Mouse (Mus musculus) embryonic facial prominence, embryonic 14.5 days (tissue): ENCODE measurements around the gene Dnttip1. TPM values are rescaled to one million over a fixed set of nuclear protein-coding genes. Genes with fewer than 3 reads are reported as not detected.

Source experiments
- ATAC-seq: fragments of 200-750 bp; cut with Nextera tagmentation; 2 replicates; pipeline ENCODE4 v1.8.0; 2017; ENCODE audit warnings: low read depth, moderate number of reproducible peaks, moderate TSS enrichment
- DNase-seq: peaks from one replicate; pipeline ENCODE4 v3.0.0-alpha.2; 2015; ENCODE audit warnings: low spot score
- H3K27ac ChIP-seq: fragments of 300-500 bp; sonication (generic); replicated peaks from 2 replicates; pipeline ENCODE4 v1.5.1; 2014; ENCODE audit warnings: low read depth, mild to moderate bottlenecking, low read length, moderate library complexity
- H3K27me3 ChIP-seq: fragments of 300-500 bp; sonication (generic); replicated peaks from 2 replicates; pipeline ENCODE4 v1.6.1; 2014; ENCODE audit warnings: low read length; ENCODE audit not compliant: control insufficient read depth, insufficient read depth
- H3K36me3 ChIP-seq: fragments of 300-500 bp; sonication (generic); 2 replicates; pipeline ENCODE4 v1.6.1; 2014; ENCODE audit warnings: low read length, mixed read lengths; ENCODE audit not compliant: control insufficient read depth, insufficient read depth
- H3K4me1 ChIP-seq: fragments of 300-500 bp; sonication (generic); 2 replicates; pipeline ENCODE4 v1.6.1; 2014; ENCODE audit warnings: antibody characterized with exemption, low read length; ENCODE audit not compliant: control insufficient read depth, insufficient read depth
- H3K4me2 ChIP-seq: fragments of 300-500 bp; sonication (generic); 2 replicates; pipeline ENCODE4 v1.6.1; 2014; ENCODE audit warnings: low read depth, mild to moderate bottlenecking, low read length, moderate library complexity, mixed read lengths
- H3K4me3 ChIP-seq: fragments of 300-500 bp; sonication (generic); 2 replicates; pipeline ENCODE4 v1.5.1; 2014; ENCODE audit warnings: low read depth, mild to moderate bottlenecking, low read length
- H3K9ac ChIP-seq: fragments of 300-500 bp; sonication (generic); 2 replicates; pipeline ENCODE4 v1.6.1; 2014; ENCODE audit warnings: low read depth, mild to moderate bottlenecking, low read length, moderate library complexity, mixed read lengths
- H3K9me3 ChIP-seq: fragments of 300-500 bp; sonication (generic); 2 replicates; pipeline ENCODE4 v1.6.1; 2016; ENCODE audit warnings: low read length; ENCODE audit not compliant: control insufficient read depth
- WGBS: fragments of 180-500 bp; shearing (Covaris S2); extraction: QIAGEN DNeasy Blood & Tissue Kit; methylation state at CpG from one replicate; pipeline ENCODE4 v1.1.7; 2014; 5-methylcytosine and 5-hydroxymethylcytosine counted together
- polyA plus RNA-seq: library from polyadenylated mRNA; unstranded; fragments of >200 nt; fragmentation: Nextera tagmentation; extraction: Ambion mirVana; gene quantifications from 2 replicates; pipeline ENCODE4 v1.2.1, GENCODE M21; 2014

The Dnttip1 gene
- polyA plus RNA-seq, 1 experiment from 2014 or later: 60.9 TPM

DNA sequence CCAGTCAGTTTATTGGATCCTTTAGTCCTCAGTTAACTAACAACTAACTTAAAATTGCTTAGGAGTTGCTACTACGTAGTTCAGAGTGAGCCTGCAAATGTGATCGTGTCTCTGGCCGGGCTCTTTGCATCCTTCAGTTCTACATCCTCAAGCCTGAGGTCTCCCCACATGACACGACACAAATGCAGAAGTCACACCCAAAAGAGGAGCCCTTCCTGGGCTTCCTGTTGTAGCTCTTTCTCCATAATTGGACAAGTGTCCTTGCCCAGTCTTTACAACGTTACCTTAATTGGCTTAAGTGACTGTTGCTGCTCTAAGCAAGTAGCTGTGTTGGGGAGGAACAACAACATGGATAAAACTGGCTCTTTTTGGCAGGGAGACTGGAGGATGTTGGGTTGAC, 69.6 kb downstream of the Dnttip1 start:
- no peaks in the 10 kb centered on the region for H3K27me3 ChIP-seq
- no peaks in the 10 kb centered on the region for H3K4me1 ChIP-seq
- no peak overlapping the region for H3K27ac ChIP-seq
- H3K9me3 ChIP-seq: no peaks in the 10 kb centered on the region
- ATAC-seq: no peak
- H3K4me3 ChIP-seq: no peak overlapping the region
- DNase-seq: no peak
- H3K4me2 ChIP-seq: no peak overlapping the region
- 89% methylated on average over 5 of the region's 5 CpGs for WGBS
- no peak overlapping the region for H3K9ac ChIP-seq
- H3K36me3 ChIP-seq: peaks cover 1% of the 10 kb centered on the region; the same call in 1 of the 2 replicates

DNA sequence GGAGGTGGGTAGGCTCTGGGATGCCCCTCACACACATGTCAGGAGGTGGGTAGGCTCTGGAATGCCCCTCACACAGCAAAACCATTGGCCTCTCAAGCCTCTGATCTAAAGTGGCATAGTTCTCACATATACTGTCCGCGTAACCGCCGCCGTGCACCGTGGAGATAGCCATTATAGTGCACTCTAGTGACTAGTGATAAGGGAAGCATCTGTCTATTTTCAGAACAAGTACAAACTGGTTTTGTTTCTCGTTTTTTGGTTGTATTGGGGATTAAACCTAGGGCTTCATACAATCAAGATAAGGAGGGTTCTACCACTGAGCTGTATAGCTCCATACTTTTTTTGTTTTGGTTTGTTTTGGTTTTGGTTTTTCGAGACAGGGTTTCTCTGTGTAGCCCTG, 70.0 kb downstream of the Dnttip1 start:
- peaks cover 6% of the 10 kb centered on the region; the same call in 1 of the 2 replicates for H3K36me3 ChIP-seq
- no peak overlapping the region for H3K4me2 ChIP-seq
- no peaks in the 10 kb centered on the region for H3K9me3 ChIP-seq
- no peak overlapping the region for H3K9ac ChIP-seq
- no peak overlapping the region for H3K4me3 ChIP-seq
- H3K27ac ChIP-seq: no peak overlapping the region
- ATAC-seq (no peak), DNase-seq (no peak)
- WGBS: 94% methylated on average over 8 of the region's 8 CpGs
- no peaks in the 10 kb centered on the region for H3K4me1 ChIP-seq
- H3K27me3 ChIP-seq: no peaks in the 10 kb centered on the region

DNA sequence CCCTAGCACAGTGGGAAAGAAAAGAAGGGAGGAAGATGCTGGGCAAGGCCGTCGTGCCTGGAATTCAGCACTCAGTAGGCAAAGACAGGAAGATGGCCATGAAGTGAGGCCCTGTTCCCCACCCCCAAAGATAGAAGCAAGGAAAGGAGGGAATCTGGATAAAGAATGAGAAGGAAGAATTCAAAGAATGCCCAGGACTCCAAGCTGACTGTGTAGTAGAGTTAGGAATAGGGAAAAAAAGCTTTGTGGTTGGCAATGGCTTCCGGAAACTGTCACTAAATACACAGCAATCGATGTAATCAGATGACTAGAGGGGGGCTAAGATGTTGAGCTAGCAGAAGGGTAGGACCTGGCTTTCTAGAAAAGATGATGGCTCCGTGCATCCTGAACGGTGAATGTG, 71.4 kb downstream of the Dnttip1 start:
- Histone ChIP-seq H3K4me3 (no peak overlapping the region), H3K36me3 (peaks cover 13% of the 10 kb centered on the region), H3K9ac (no peak overlapping the region), H3K27ac (no peak overlapping the region), H3K4me2 (no peak overlapping the region), H3K9me3 (no peaks in the 10 kb centered on the region), H3K27me3 (no peaks in the 10 kb centered on the region), H3K4me1 (no peaks in the 10 kb centered on the region)
- ATAC-seq (no peak), DNase-seq (no peak)
- 80% methylated on average over 6 of the region's 6 CpGs for WGBS

GRCm38 (mm10) chr2:164817703-164818102, 71.9 kb downstream of the Dnttip1 start:
- ATAC-seq (no peak), DNase-seq (peak; percentile 62)
- H3K27me3 ChIP-seq: no peaks in the 10 kb centered on the region
- H3K4me3 ChIP-seq: no peak overlapping the region
- peaks cover 13% of the 10 kb centered on the region for H3K36me3 ChIP-seq
- 54% methylated on average over 5 of the region's 5 CpGs for WGBS
- no peaks in the 10 kb centered on the region for H3K4me1 ChIP-seq
- no peak overlapping the region for H3K9ac ChIP-seq
- H3K4me2 ChIP-seq: no peak overlapping the region
- no peaks in the 10 kb centered on the region for H3K9me3 ChIP-seq
- H3K27ac ChIP-seq: no peak overlapping the region

Other genes starting within 250 kb of the Dnttip1 start
- gene Pigt, start 248.5 kb upstream of the Dnttip1 start, polyA plus RNA-seq: 72.9 and 76.9 TPM in 2 replicates
- gene Wfdc2, start 183.6 kb upstream of the Dnttip1 start, polyA plus RNA-seq: 53.7 and 62.4 TPM in 2 replicates
- not detected in 2 replicates for gene Spint3, start 172.5 kb upstream of the Dnttip1 start, polyA plus RNA-seq
- gene Wfdc6a, start 160.5 kb upstream of the Dnttip1 start, polyA plus RNA-seq: 0.51 TPM in 1 of 2 replicates, not detected in the other
- gene Eppin, start 152.4 kb upstream of the Dnttip1 start, polyA plus RNA-seq: not detected in 2 replicates
- not detected in 2 replicates for gene Wfdc6b, start 132.5 kb upstream of the Dnttip1 start, polyA plus RNA-seq
- gene Wfdc8, start 132.4 kb upstream of the Dnttip1 start, polyA plus RNA-seq: 0.11 TPM in 1 of 2 replicates, not detected in the other
- not detected in 2 replicates for gene Wfdc16, start 107.2 kb upstream of the Dnttip1 start, polyA plus RNA-seq
- 0.69 and 1.1 TPM in 2 replicates for gene Wfdc10, start 89.9 kb upstream of the Dnttip1 start, polyA plus RNA-seq
- not detected in 2 replicates for gene Wfdc9, start 89.4 kb upstream of the Dnttip1 start, polyA plus RNA-seq
- gene Wfdc11, start 71.9 kb upstream of the Dnttip1 start, polyA plus RNA-seq: not detected in 2 replicates
- gene Wfdc13, start 60.9 kb upstream of the Dnttip1 start, polyA plus RNA-seq: 0.21 TPM in 1 of 2 replicates, not detected in the other
- gene Spint4, start 47.5 kb upstream of the Dnttip1 start, polyA plus RNA-seq: not detected in 2 replicates
- gene Spint5, start 30.7 kb upstream of the Dnttip1 start, polyA plus RNA-seq: not detected in 2 replicates
- gene Wfdc3, start 52 bp upstream of the Dnttip1 start, polyA plus RNA-seq: 0.53 and 1.1 TPM in 2 replicates
- gene Ube2c, start 23.9 kb downstream of the Dnttip1 start, polyA plus RNA-seq: 229 and 276 TPM in 2 replicates
- 799 and 1,279 TPM in 2 replicates for gene Tnnc2, start 34.0 kb downstream of the Dnttip1 start, polyA plus RNA-seq
- 27.9 and 28.3 TPM in 2 replicates for gene Snx21, start 39.8 kb downstream of the Dnttip1 start, polyA plus RNA-seq
- 12.6 and 13.8 TPM in 2 replicates for gene Acot8, start 58.9 kb downstream of the Dnttip1 start, polyA plus RNA-seq
- gene Zswim3, start 59.1 kb downstream of the Dnttip1 start, polyA plus RNA-seq: 6.0 and 6.4 TPM in 2 replicates
- 15.1 and 15.7 TPM in 2 replicates for gene Zswim1, start 76.7 kb downstream of the Dnttip1 start, polyA plus RNA-seq
- gene Spata25, start 82.6 kb downstream of the Dnttip1 start, polyA plus RNA-seq: not detected in 2 replicates
- 140 and 154 TPM in 2 replicates for gene Ctsa, start 86.9 kb downstream of the Dnttip1 start, polyA plus RNA-seq
- gene Neurl2, start 87.5 kb downstream of the Dnttip1 start, polyA plus RNA-seq: 8.3 and 9.1 TPM in 2 replicates
- 50.1 and 55.1 TPM in 2 replicates for gene Pltp, start 111.7 kb downstream of the Dnttip1 start, polyA plus RNA-seq
- gene Pcif1, start 133.3 kb downstream of the Dnttip1 start, polyA plus RNA-seq: 56.9 and 62.8 TPM in 2 replicates
- gene Zfp335, start 165.8 kb downstream of the Dnttip1 start, polyA plus RNA-seq: 11.9 and 13.9 TPM in 2 replicates
- gene Mmp9, start 194.8 kb downstream of the Dnttip1 start, polyA plus RNA-seq: 33.7 and 52.0 TPM in 2 replicates
- gene Slc12a5, start 214.8 kb downstream of the Dnttip1 start, polyA plus RNA-seq: 0.56 and 1.1 TPM in 2 replicates